Mouse (Mus musculus) cortical plate, adult 2 months (tissue): ENCODE results near the gene Otud5. TPM values are rescaled to one million over a fixed set of nuclear protein-coding genes. Genes with fewer than 3 reads are reported as not detected.

ENCODE experiments used
- H3K27ac ChIP-seq: fragments of 200-500 bp; 2 replicates; pipeline ENCODE4 v1.5.1; 2012; ENCODE audit warnings: low read length, control low read depth, inconsistent platforms; ENCODE audit not compliant: insufficient read depth
- H3K4me1 ChIP-seq: fragments of 200-500 bp; 2 replicates; pipeline ENCODE4 v1.6.1; 2011; ENCODE audit warnings: low read length; ENCODE audit not compliant: control insufficient read depth, insufficient read depth
- H3K4me3 ChIP-seq: fragments of 200-500 bp; 2 replicates; pipeline ENCODE4 v1.5.1; 2011; ENCODE audit warnings: mild to moderate bottlenecking, low read length, control low read depth; ENCODE audit not compliant: insufficient read depth
- CTCF ChIP-seq: fragments of 200-500 bp; IDR thresholded peaks from 2 replicates; pipeline ENCODE4 v1.5.1; 2011; ENCODE audit warnings: mild to moderate bottlenecking, control low read depth, low read length; ENCODE audit not compliant: insufficient read depth; ENCODE audit errors: extremely low read depth
- POLR2A ChIP-seq: fragments of 200-500 bp; IDR thresholded peaks from 2 replicates; pipeline ENCODE4 v1.6.1; 2011; ENCODE audit warnings: mild to moderate bottlenecking, low read length, control low read depth; ENCODE audit not compliant: insufficient read depth; ENCODE audit errors: extremely low read depth
- polyA plus RNA-seq: library from polyadenylated mRNA; depleted of rRNA; stranded (reverse); fragments of >200 nt; gene quantifications from 2 replicates; pipeline ENCODE4 v1.2.3, GENCODE M21; 2012; rRNA removed

Gene Otud5
- polyA plus RNA-seq, 1 experiment = 46.4 TPM

DNA sequence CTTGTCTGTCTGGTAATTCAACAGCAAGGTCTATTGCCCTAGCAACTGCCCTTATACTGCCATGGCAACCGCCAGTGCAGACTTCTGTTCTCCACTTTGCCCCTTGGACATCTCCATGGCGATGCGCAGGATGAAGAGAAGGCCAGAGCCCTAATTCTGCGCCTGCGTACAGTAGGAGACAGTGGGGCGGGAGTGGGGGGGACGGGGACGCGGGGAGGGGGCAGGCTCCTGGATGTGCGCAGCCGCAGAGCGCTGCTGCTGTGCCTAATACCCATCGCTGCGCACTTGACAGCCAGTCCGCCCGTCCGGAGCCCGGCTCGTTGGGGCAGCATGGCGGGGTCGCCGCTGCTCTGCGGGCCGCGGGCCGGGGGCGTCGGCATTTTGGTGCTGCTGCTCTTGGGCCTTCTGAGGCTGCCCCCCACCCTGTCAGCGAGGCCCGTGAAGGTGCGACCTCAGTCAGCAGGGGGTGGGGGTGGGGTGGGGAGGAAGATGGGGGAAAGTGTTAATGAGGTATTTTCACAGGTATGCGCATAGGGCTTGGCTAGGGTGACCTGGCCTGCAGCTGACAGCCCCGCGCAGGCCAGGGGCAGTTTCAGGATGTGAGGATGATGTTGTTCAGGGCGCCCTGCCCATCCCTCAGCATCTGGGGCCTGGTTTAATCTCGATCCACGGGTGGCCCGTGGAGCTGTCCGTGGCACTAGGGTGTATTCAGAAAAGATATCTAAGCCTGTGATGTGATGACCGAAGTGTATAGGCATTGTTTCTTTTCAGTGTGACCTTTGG is 78.6 kb downstream of the Otud5 start, which contains the start of gene Pcsk1n:
Gene Pcsk1n, plus strand, starts transcription at position 222 of the 783 bp plus-strand sequence.
- TF ChIP-seq CTCF = no peak
- peak; percentile 53; the same call in 1 of the 2 replicates for TF ChIP-seq POLR2A
- Histone ChIP-seq H3K27ac (peak within 1 kb of the TSS; percentile 64), H3K4me1 (no peaks in the 10 kb centered on the region), H3K4me3 (peak within 1 kb of the TSS; percentile 92)

DNA sequence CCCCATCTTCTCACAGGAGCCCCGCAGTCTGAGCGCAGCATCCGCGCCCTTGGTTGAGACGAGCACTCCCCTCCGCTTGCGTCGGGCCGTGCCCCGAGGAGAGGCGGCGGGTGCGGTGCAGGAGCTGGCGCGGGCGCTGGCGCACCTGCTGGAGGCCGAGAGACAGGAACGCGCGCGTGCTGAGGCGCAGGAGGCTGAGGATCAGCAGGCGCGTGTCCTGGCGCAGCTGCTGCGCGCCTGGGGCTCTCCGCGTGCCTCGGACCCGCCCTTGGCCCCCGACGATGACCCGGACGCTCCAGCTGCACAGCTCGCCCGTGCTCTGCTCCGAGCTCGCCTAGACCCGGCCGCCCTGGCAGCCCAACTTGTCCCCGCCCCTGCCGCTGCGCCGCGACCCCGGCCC is 80.9 kb downstream of the Otud5 start:
- H3K4me3 ChIP-seq = peak overlapping the region; percentile 92
- TF ChIP-seq POLR2A (no peak), CTCF (no peak)
- no peak overlapping the region for H3K27ac ChIP-seq
- H3K4me1 ChIP-seq = no peaks in the 10 kb centered on the region

Other genes with a start within 250 kb of the Otud5 start
- gene Ccdc22, start 235.8 kb upstream of the Otud5 start, polyA plus RNA-seq = 36.1 and 39.7 TPM in 2 replicates
- gene Cacna1f, start 234.3 kb upstream of the Otud5 start, polyA plus RNA-seq = 0.17 and 0.26 TPM in 2 replicates
- gene Syp, start 202.9 kb upstream of the Otud5 start, polyA plus RNA-seq = 1,108 and 1,136 TPM in 2 replicates
- 2.1 and 2.5 TPM in 2 replicates for gene Prickle3, start 184.1 kb upstream of the Otud5 start, polyA plus RNA-seq
- gene Plp2, start 170.0 kb upstream of the Otud5 start, polyA plus RNA-seq = 14.5 and 16.3 TPM in 2 replicates
- gene Magix, start 160.1 kb upstream of the Otud5 start, polyA plus RNA-seq = 0.96 and 1.2 TPM in 2 replicates
- gene Gpkow, start 144.2 kb upstream of the Otud5 start, polyA plus RNA-seq = 26.7 and 28.3 TPM in 2 replicates
- gene Wdr45, start 127.0 kb upstream of the Otud5 start, polyA plus RNA-seq = 77.0 and 84.9 TPM in 2 replicates
- gene Gm45208, start 119.1 kb upstream of the Otud5 start, polyA plus RNA-seq = 0.46 TPM in 1 of 2 replicates, not detected in the other
- 131 and 135 TPM in 2 replicates for gene Praf2, start 112.9 kb upstream of the Otud5 start, polyA plus RNA-seq
- 23.2 and 23.9 TPM in 2 replicates for gene Ccdc120, start 90.5 kb upstream of the Otud5 start, polyA plus RNA-seq
- 20.6 and 21.4 TPM in 2 replicates for gene Tfe3, start 78.8 kb upstream of the Otud5 start, polyA plus RNA-seq
- 106 and 115 TPM in 2 replicates for gene Gripap1, start 51.6 kb upstream of the Otud5 start, polyA plus RNA-seq
- gene Kcnd1, start 19.1 kb upstream of the Otud5 start, polyA plus RNA-seq = 7.6 and 7.9 TPM in 2 replicates
- gene Pim2, start 36.9 kb downstream of the Otud5 start, polyA plus RNA-seq = 52.5 and 53.8 TPM in 2 replicates
- gene Slc35a2, start 42.7 kb downstream of the Otud5 start, polyA plus RNA-seq = 50.2 and 52.7 TPM in 2 replicates
- gene Pqbp1, start 57.9 kb downstream of the Otud5 start, polyA plus RNA-seq = 137 and 157 TPM in 2 replicates
- gene Timm17b, start 58.0 kb downstream of the Otud5 start, polyA plus RNA-seq = 18.5 and 20.1 TPM in 2 replicates
- gene Gm10491, start 66.5 kb downstream of the Otud5 start, polyA plus RNA-seq = not detected in 2 replicates
- gene Gm10490, start 68.2 kb downstream of the Otud5 start, polyA plus RNA-seq = not detected in 2 replicates
- 580 and 602 TPM in 2 replicates for gene Pcsk1n, start 78.5 kb downstream of the Otud5 start, polyA plus RNA-seq
- gene Eras, start 87.2 kb downstream of the Otud5 start, polyA plus RNA-seq = not detected in 2 replicates
- 70.7 and 78.0 TPM in 2 replicates for gene Hdac6, start 106.5 kb downstream of the Otud5 start, polyA plus RNA-seq
- gene Gata1, start 136.7 kb downstream of the Otud5 start, polyA plus RNA-seq = not detected in 2 replicates
- 0.65 and 1.1 TPM in 2 replicates for gene Glod5, start 177.1 kb downstream of the Otud5 start, polyA plus RNA-seq
- 25.5 and 26.1 TPM in 2 replicates for gene Suv39h1, start 233.4 kb downstream of the Otud5 start, polyA plus RNA-seq
- gene Was, start 249.1 kb downstream of the Otud5 start, polyA plus RNA-seq = 1.7 and 1.9 TPM in 2 replicates